In the genomic region with DNA sequence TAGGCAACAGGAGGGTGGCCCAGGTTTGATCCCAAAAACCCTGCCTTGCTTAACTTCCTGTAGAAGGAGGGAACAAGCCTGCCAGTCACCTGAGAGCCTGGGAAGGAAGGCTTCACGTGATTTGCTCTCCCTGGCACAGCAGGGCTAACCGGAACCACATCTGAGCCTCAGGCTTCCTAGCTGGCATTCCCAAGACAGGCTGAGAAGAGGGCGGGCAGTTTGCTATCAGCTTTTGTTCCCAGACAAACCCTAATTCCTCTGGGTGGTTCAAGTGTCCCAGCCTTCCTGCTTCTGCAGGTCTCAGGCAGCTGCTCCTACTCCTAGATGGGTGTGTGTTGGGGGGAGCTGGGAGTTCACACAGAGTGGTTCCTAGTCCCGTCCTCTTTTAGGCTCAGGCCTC, we compare ENCODE assay signal across 11 mouse cellular contexts. TPM values are rescaled to one million over a fixed set of nuclear protein-coding genes. Genes with fewer than 3 reads are reported as not detected.
A peak's percentile ranks its signal among the peaks of the same experiment; 100 is the strongest.
DNase-seq lines count a peak whose midpoint lies in the region; ATAC-seq lines count a peak whose summit lies in the region.
"Had no signal": no experiment of that assay in that cellular context is flagged by ENCODE, and none has a peak within 500 bp of the region (broad histone marks: within the 10 kb centered on the region; RNA-seq: fewer than 3 reads in every experiment).

No protein-coding gene starts in this region.

- H3K27me3 ChIP-seq in heart, embryonic 13.5 days (replicated peaks): no peaks in the 10 kb centered on the region
- H3K27me3 ChIP-seq in lung, embryonic 16.5 days (ENCODE audit: control insufficient read depth, insufficient read depth, low read depth, low read length): no peaks in the 10 kb centered on the region
- H3K27me3 ChIP-seq: CH12.LX had no signal

- no peaks in the 10 kb centered on the region for H3K9me3 ChIP-seq in heart, embryonic 13.5 days
- no peaks in the 10 kb centered on the region for H3K9me3 ChIP-seq in lung, embryonic 16.5 days (ENCODE audit: control insufficient read depth, low read length)

- WGBS in heart, embryonic 13.5 days: 29% methylated on average over 4 of the region's 4 CpGs
- WGBS in lung, embryonic 16.5 days: 39% methylated on average over 4 of the region's 4 CpGs

- H3K4me2 ChIP-seq in heart, embryonic 13.5 days: no peak overlapping the region
- no peak overlapping the region for H3K4me2 ChIP-seq in lung, embryonic 16.5 days (ENCODE audit: low read depth, low read length)

- H3K27ac ChIP-seq in heart, embryonic 13.5 days (replicated peaks): no peak overlapping the region
- peak overlapping the region; percentile 63 for H3K27ac ChIP-seq in lung, embryonic 16.5 days (ENCODE audit: low read length)
- H3K27ac ChIP-seq: liver, embryonic 14.5 days had no signal

- peaks cover 29% of the 10 kb centered on the region for H3K4me1 ChIP-seq in heart, embryonic 13.5 days
- peaks cover 15% of the 10 kb centered on the region for H3K4me1 ChIP-seq in lung, embryonic 16.5 days (replicated peaks; ENCODE audit: control insufficient read depth, insufficient read depth, low read length)

- H3K9ac ChIP-seq in heart, embryonic 13.5 days: peak overlapping the region; percentile 33; the same call in 1 of the 2 replicates
- H3K9ac ChIP-seq in lung, embryonic 16.5 days (ENCODE audit: low read length): 0 out of 2 replicates have a peak overlapping the region, but pooled peaks have one; percentile 8
- H3K9ac ChIP-seq: liver, embryonic 14.5 days had no signal

- ATAC-seq in heart, embryonic 13.5 days (ENCODE audit: extremely low read depth, insufficient number of reproducible peaks, low FRiP score, low TSS enrichment): peak; percentile 23; the same call in 1 of the 2 replicates
- peak; percentile 62 for ATAC-seq in lung, embryonic 16.5 days (ENCODE audit: low read depth)
- no peak for ATAC-seq in inflammation-experienced regulatory T-cells, adult 6 months

- DNase-seq in heart, adult 11 months: no peak
- DNase-seq in ES-CJ7 (ENCODE audit: low read depth, low spot score): peak; percentile 35
- peak; percentile 86 for DNase-seq in fat pad, adult 2 months (ENCODE audit: extremely low read depth, low read depth, low spot score)
- DNase-seq in B cell, adult 2 months: no peak
- no peak for DNase-seq in urinary bladder, adult 2 months (ENCODE audit: low spot score)
- DNase-seq: right cerebral cortex, postnatal 14 days had no signal

- H3K36me3 ChIP-seq in heart, embryonic 13.5 days: peaks cover 25% of the 10 kb centered on the region
- H3K36me3 ChIP-seq in lung, embryonic 16.5 days (ENCODE audit: control insufficient read depth, insufficient read depth, low read length): peaks cover 7% of the 10 kb centered on the region

- H3K4me3 ChIP-seq in heart, embryonic 13.5 days: no peak overlapping the region
- no peak overlapping the region for H3K4me3 ChIP-seq in lung, embryonic 16.5 days (ENCODE audit: low read length)

RNA-seq across cellular contexts. Expression of a gene that starts 15.2 kb away (rescaled TPM):
- polyA plus RNA-seq in heart, embryonic 13.5 days (2015; fragmentation: Nextera tagmentation; extraction: Ambion mirVana): 72.9 and 81.4 TPM in 2 replicates
- polyA plus RNA-seq in lung, embryonic 16.5 days (2015; fragmentation: Nextera tagmentation; extraction: Ambion mirVana): 106 and 109 TPM in 2 replicates
- polyA plus RNA-seq in inflammation-experienced regulatory T-cells, adult 6 months (2017; shearing (Covaris generic)): 100 to 1,000 TPM; 126 to 160 (median 144) TPM
- 88.5 and 117 TPM in 2 replicates for polyA plus RNA-seq in urinary bladder, adult 2 months (2012; rRNA removed)

RNA-seq across cellular contexts. Expression of a gene that starts 19.1 kb away (rescaled TPM):
- 0.36 TPM in 1 of 2 replicates, not detected in the other for polyA plus RNA-seq in heart, embryonic 13.5 days (2015; fragmentation: Nextera tagmentation; extraction: Ambion mirVana)
- polyA plus RNA-seq in lung, embryonic 16.5 days (2015; fragmentation: Nextera tagmentation; extraction: Ambion mirVana): 0.15 and 0.34 TPM in 2 replicates
- not detected for polyA plus RNA-seq in inflammation-experienced regulatory T-cells, adult 6 months (2017; shearing (Covaris generic))
- 0.08 TPM in 1 of 2 replicates, not detected in the other for polyA plus RNA-seq in urinary bladder, adult 2 months (2012; rRNA removed)

RNA-seq across cellular contexts. Expression of a gene that starts 20.0 kb away (rescaled TPM):
- polyA plus RNA-seq in heart, embryonic 13.5 days (2015; fragmentation: Nextera tagmentation; extraction: Ambion mirVana): 0.21 TPM in 1 of 2 replicates, not detected in the other
- not detected in 2 replicates for polyA plus RNA-seq in lung, embryonic 16.5 days (2015; fragmentation: Nextera tagmentation; extraction: Ambion mirVana)
- polyA plus RNA-seq in inflammation-experienced regulatory T-cells, adult 6 months (2017; shearing (Covaris generic)): under 1 TPM in 1 of 3 experiments, not detected in 2; 0.31 TPM
- polyA plus RNA-seq in urinary bladder, adult 2 months (2012; rRNA removed): 0.07 TPM in 1 of 2 replicates, not detected in the other

RNA-seq across cellular contexts. Expression of a gene that starts 20.4 kb away (rescaled TPM):
- 5.4 and 5.7 TPM in 2 replicates for polyA plus RNA-seq in heart, embryonic 13.5 days (2015; fragmentation: Nextera tagmentation; extraction: Ambion mirVana)
- 11.9 and 12.7 TPM in 2 replicates for polyA plus RNA-seq in lung, embryonic 16.5 days (2015; fragmentation: Nextera tagmentation; extraction: Ambion mirVana)
- 10 to 100 TPM; 40.7 to 52.4 (median 50.7) TPM for polyA plus RNA-seq in inflammation-experienced regulatory T-cells, adult 6 months (2017; shearing (Covaris generic))
- 17.1 and 25.9 TPM in 2 replicates for polyA plus RNA-seq in urinary bladder, adult 2 months (2012; rRNA removed)

RNA-seq across cellular contexts. Expression of a gene that starts 31.4 kb away (rescaled TPM):
- 37.6 and 38.7 TPM in 2 replicates for polyA plus RNA-seq in heart, embryonic 13.5 days (2015; fragmentation: Nextera tagmentation; extraction: Ambion mirVana)
- 26.0 and 28.1 TPM in 2 replicates for polyA plus RNA-seq in lung, embryonic 16.5 days (2015; fragmentation: Nextera tagmentation; extraction: Ambion mirVana)
- 10 to 100 TPM; 31.5 to 42.6 (median 33.5) TPM for polyA plus RNA-seq in inflammation-experienced regulatory T-cells, adult 6 months (2017; shearing (Covaris generic))
- 13.3 and 16.1 TPM in 2 replicates for polyA plus RNA-seq in urinary bladder, adult 2 months (2012; rRNA removed)

Comparison
In these comparisons a context has a peak if more than half of its experiments do, and no peak if none do; other contexts are left out.
1. DNase-seq: peak in ES-CJ7 (single experiment) and fat pad, adult 2 months (single experiment); none in heart, adult 11 months (single experiment), B cell, adult 2 months (0 of 2) and urinary bladder, adult 2 months (single experiment).